Mouse (Mus musculus): ENCODE data around the gene Bcl2l13.

Bcl2l13 gene

DNA sequence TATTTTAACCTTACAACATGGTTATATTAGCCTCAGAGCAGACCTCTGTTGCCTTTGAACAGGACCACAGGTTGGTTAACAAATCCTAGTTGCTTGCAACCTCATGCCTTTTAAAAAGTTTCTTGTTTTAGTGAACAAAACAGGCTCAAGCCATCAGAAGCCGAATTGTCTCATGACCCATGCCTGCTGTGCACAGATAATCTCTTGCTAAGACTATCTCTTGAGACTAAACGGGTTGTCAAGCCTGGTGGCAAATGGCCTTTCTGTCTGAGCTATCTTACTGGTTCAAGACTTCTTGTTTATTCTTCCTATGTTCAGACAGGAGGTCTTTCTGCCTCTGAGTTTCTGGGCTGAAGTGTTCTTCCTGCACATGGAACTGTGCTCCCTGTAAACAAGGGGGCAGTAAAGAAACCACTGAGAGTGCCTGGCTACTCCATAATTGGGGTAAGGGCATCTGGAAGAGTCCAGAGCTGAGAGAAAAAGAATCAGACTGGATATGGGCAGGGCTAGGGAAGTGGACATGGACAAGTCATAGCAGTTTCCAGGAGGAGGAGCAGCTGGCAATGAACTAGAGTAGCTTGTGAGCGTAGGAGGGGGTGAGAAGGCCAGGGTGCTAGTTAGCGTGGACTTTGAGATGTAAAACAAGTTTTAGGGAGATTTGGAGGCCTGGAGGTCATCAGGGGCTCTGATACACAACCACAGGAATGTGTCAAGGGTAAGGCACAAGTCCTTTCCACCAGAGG, 5.0 kb upstream of the Bcl2l13 start:
- WGBS, result 72% methylated on average over 4 of the region's 4 CpGs

DNA sequence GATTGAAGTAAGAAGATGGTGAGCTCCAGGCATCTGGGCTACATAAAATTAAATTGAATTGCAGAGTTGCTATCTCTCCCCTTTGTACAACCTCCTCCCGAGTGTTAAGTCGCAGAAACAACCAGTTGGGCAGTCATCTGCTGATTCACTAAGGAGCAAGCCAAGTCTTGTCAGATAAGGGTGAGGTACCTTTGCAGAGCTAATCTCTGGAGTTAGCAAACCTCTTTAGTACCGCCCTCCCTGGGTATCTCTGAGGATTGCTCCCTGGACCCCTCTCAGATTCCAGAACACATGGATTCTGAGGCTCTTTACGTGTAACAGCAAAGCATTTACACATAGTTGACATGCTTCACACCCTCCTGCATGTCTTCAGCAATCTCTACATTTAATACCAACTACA, 3.9 kb upstream of the Bcl2l13 start:
- WGBS, result 78% methylated on average over 4 of the region's 4 CpGs

DNA sequence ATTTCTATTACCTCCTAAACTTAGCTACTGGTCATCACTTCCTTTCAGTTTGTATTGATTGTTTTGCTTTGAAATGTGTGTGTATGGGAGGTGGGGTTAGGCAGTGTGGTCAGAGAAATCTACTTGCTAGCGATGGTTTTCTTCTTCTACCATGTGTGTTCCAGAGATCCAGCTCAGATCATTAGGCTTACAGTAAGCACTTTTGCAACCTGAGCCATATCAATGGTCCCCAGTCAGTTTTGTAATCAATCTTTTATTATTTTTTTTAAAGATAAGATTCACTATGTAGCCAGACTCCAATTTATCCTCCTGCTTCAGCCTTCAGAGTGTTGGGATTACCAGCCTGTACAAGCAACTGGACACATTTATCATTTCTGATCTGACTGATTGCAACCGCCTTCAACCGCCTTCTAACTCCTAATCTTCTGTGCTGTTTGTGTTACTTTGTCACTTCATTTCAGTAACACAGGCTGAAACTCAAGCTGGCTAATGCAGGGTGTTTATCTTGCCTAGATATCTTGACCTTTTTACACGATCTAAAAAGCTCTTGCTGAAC, 1.2 kb upstream of the Bcl2l13 start:
- 94% methylated on average over 4 of the region's 4 CpGs for WGBS

DNA sequence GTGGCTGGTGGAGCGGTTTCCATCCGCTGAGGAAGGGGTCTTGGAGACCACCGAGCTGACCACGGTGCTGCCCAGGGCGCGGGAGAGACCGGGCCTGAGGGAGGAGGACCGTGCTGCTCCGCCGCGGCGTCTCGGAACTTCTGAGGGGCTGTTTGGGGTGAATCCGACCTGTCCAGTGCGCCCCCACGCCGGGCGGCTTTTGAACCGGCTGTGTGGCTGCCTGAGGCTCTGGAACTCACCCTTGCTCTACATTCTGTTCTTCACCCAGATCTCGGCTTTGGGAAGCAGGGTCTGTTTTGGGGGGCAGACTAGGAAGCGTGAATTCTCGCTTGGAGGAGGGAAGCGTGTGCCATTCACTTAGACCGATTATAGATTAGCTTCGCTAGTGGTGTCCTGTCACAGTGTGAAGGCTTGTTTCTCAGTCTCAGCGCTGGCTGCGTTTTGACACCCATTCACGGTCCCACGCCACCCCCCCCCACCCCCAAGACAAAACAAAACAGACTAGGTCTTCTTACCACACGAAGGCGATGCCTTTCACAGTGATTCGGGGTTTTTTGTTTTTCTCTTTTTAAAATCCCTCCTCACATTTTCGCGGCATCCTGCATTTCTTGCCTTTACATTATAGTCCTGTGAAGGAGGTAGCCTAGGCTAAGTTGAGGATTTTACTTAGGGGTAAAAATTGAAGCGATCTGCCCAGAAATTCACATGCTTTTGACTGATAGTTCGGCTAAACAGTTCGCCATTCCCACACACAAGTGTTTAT, 558 bp downstream of the Bcl2l13 start:
- 2% methylated on average over 37 of the region's 37 CpGs for whole genome bisulfite sequencing

DNA sequence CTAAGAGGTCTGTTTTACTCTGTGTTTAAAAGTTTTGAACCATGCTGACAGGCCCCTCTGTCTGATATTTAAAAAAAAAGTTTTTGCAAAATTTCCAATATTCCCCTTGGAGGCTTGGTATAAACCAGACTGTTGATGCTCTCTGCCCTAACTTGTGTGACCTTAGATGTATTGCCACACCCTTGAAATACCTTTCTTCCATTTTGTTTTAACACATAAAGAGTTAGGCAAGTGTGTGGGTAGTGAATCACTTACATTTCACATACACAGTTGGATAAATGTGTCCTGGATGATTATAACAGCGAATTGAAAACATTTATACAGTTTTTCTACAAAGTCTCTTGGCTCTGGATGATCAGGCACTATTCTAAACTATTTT, 1.1 kb downstream of the Bcl2l13 start:
- 51% methylated on average over 1 of the region's 1 CpGs for WGBS

DNA sequence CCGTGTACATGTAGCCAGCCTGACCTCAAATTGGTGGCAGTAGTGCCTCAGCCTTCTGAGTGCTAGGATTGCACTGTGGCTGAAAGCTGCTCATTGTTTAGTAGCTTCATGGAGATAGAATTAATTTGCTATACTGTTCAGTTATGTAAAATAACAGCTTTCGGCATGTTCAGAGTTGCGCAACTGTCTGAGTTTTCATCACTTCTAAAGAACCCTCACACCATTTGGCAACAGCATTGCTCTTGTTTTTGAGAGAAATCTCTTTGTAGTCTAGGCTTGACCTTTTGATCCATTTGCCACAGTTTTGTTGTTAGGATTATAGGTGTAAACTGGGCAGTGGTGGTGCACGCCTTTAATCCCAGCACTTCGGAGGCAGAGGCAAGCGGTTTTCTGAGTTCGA, 4.2 kb downstream of the Bcl2l13 start:
- WGBS, result 96% methylated on average over 7 of the region's 7 CpGs

DNA sequence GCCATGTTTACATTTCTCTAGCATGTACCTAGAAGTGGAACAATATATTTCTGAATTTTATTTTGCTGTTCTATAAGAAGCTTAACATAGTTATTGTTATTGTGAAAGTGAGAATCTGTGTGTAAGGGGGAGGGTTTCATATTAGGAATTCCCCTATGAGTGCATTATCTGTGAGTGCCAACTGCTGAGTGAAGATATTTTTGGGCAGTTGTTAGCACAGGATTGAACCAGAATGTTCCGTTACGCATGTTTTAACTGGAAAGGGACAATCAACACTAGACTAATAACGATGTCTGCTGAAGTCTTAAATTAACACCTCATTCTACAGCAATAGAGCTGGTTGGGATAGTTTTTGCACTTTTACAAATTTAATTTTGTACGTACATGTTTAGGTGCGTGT, 5.7 kb downstream of the Bcl2l13 start:
- WGBS, result 71% methylated on average over 5 of the region's 5 CpGs

DNA sequence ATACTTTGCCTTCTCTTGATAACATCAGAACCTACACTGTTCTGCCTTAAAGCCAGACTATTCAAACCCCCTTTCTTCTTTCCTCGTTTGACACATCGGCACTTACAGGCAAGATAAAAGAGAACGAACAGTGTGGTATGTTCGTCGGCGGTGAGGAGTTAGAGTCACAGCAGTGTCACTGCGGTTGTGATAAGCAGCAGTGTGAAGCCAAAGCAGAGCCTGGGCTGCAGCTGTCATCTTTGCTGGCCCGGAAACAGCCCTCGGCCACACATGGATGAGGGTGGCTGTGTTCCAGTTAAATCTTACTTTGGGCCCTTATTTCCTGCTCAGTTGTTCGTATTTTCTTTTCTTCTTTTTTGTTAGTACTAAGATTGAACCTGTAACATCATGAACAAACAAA, 18.4 kb downstream of the Bcl2l13 start:
- WGBS, result 66% methylated on average over 10 of the region's 10 CpGs

DNA sequence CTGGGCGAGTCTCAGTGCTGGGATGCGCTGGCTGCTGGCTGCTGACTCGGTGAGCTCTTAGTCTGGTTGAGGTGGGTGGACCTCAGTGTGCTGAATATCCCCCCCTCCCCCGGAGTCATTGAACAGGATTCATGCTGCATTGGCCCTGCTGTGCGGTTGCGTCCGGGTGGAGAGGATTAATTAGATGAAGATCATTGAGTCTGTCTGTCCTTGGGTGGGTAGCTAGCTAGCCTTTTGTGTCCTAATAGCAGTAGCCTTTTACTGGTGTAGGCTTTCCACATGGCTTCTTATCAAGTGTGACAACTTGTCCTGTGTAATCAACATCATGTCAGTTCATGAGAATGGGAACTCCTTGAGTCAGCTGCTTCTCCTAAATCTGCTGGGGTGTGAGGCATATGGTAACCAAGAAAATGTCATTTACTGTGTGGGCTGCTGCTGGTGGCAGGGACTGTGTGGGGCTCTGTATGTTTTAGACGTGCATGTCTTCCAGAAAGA, 22.3 kb downstream of the Bcl2l13 start:
- 41% methylated on average over 8 of the region's 8 CpGs for WGBS

DNA sequence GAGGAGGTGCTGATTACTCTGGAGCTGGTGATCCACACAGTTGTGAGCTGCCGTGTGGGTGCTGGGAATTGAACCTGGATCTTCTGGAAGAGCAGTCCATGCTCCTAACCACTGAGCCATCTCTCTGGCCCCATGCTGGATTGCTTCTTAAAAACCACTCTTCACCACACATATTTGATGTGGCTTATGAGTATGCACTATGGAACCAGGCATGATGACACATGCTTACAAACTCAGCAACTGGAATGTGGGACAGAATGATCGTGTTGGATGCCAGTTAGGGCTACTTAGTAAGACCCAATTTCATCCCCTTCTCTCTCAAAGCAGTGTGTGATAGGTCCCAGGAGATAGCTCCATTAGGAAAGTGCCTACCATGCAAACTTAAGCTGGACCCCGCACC, 24.1 kb downstream of the Bcl2l13 start:
- 93% methylated on average over 3 of the region's 3 CpGs for WGBS

DNA sequence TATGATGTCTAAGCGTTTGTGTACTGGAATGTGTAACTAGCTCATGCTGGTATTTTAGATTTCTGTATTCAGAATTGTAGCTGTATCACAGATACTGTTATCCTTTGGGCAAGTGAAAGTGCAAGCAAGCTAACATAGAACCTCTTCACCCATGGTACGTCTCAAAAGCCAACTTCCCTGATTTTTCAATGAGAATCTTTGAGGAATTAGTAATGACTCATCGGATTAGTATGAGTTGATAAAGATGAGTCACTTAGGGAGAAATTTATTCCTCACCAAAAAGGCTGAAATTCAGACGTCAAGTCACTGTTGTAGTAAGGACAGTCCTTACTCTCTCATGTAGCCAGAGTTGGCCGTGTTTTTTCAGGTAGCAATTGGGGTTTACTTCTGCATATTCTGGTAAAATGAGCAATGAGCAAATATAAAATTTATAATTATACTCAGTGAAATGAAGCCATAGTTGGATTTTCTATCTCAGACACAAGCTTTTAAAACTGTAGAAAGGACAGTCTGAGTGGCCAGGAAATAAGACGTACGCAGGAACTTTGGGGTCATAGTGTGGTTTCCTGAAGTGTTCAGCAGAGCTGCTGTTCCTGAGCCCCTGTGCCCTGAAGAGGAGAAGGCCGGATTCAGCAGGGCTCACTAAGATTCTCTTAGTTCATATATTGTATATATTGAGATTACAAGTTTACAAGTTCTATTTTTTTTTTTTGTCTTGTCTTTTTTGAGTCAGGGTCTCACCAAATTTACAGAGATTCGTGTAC, 30.2 kb downstream of the Bcl2l13 start:
- 65% methylated on average over 9 of the region's 9 CpGs for WGBS

DNA sequence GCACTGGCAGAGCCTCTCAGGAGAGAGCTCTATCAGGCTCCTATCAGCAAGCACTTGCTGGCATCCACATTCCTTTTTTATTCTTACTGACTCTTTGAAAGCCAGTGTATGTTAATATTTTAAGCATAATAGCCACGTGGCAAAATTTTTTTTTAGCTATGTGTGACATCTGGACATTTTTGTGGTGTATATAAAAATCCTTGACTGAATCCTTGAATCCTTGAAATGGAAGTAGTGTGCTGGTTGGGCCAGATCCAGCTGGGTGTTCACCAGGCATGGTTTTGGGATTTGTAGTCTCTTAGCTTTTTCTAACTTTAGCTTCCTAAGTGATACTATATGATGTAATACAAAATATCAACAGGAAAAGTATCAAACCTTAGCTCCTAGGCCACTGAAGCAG, 32.8 kb downstream of the Bcl2l13 start:
- 34% methylated on average over 1 of the region's 1 CpGs for WGBS

DNA sequence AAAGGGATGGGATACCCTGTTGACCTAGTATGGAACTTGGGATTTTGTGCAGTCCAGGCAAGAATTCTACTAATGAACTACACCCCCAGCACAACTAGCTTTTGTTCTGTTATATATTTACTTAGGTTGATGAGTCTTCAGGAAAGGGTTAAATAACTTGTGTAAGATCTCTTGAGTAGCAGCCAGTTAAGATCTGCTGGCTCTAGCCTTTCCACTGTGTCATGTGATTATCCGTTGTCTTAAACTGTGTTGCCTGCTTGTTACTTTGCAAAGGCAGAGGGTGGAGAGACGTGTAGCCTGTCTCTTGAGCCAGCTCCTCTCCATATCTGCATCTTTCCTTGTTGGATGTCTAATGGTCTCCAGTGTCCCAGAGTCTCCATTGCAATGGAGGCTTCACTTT, 35.3 kb downstream of the Bcl2l13 start:
- 64% methylated on average over 2 of the region's 2 CpGs for WGBS

DNA sequence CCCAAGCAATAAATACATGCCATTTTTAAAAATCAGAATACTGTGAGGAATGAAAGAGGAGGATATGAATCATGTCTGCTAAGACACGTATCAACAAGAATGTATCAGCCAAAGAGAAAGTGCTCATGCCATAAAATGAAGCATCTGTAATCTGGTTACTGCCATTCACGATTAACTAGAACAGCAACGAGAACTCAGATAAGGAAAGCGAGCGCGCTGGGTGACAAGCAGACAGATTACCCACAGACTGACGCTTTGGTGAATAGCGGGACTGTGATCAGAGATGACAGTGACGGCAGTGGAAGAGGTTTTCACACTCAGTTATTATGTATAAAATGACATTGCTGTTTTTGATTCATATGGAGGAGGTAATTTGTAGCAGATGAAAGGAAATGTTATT, 37.9 kb downstream of the Bcl2l13 start:
- 60% methylated on average over 9 of the region's 9 CpGs for WGBS

DNA sequence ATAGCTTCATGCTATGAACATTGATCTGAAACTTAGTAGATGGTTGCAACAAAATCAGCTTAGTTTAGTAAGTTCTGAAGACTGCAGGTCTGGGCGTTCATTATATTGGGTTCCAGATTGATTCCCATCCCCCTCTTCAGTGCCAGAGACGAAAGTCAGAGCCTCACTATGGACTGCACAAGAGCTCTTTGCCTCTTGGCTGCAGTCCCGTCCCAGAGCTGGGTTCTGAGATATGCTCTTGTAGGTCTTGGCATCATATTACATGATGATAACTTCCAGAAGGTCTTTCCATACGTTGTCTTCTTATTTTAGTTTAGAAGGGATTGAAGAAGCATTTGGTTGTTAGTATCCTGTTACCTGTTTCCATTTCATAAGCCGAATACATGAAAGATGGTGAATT, 43.0 kb downstream of the Bcl2l13 start:
- 77% methylated on average over 5 of the region's 5 CpGs for WGBS

DNA sequence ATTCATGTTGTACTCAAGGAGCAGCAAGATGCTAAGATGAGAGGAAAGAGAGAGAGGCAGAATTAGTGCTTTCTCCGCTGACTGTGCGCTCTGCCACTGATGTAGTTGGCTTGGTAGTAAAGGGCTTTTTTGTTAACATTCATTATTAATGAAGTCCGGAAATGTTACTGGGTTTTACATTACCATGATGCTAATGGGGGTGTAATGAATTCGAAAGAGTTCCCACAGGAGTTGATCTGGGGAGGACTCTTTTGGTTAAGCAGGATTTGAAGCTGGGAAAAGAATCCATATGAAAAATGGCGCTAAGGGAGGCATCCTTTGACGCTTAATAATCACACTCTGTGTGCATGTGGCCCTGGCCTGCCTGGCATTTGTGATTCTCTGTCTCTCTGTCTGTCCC, 48.4 kb downstream of the Bcl2l13 start:
- 82% methylated on average over 6 of the region's 6 CpGs for WGBS

DNA sequence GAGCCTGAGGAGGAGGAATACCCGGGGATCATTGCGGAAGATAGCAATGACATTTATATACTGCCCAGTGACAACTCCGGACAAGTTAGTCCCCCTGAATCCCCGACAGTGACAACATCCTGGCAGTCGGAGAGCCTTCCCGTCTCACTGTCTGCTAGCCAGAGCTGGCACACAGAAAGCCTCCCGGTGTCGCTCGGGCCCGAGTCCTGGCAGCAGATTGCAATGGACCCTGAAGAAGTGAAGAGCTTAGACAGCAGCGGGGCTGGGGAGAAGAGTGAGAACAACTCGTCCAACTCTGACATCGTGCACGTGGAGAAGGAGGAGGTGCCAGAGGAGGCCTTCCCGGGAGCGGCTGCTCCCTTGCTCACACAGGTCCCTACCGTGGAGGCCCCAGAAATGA, 50.7 kb downstream of the Bcl2l13 start:
- WGBS, result 72% methylated on average over 17 of the region's 17 CpGs

DNA sequence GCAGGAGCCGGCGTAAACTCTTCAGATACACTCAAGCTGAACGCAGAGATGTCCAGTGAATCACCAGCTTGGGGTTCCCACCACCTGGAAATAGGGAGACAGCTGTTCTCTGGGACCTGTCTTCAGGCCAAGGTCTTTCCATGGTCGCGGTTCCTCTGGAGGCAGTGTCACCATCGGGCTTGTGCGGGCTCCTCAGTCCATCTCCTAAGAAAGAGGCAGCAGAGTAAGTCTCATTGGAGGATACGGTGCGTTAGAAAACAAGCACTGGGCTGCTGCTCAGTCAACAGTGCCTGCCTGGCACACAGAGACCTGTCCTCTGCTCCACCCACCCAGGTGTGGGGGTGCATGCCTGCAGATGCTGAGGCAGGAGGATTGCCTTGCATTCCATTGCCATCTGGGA, 58.1 kb downstream of the Bcl2l13 start:
- WGBS, result 92% methylated on average over 9 of the region's 9 CpGs

DNA sequence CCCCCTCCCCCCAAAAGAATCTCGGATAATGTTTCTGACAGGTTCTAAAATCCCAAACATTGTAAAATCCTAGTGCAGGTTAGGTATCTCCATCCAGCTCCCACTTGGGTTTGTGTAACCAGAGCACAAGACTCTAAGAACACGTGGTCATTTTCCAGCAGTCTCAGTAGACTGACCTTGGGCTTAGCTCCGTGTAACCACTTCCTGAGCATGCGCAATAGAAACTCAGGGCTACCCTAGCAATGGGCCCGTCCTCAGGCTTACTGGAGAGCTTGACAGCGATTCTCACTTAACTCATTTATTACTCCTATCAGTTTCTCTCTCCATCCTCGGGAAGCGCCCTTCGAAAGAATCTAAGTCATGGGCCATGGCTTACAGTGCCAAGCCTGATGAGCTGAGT, 58.5 kb downstream of the Bcl2l13 start:
- WGBS, result 93% methylated on average over 9 of the region's 9 CpGs

DNA sequence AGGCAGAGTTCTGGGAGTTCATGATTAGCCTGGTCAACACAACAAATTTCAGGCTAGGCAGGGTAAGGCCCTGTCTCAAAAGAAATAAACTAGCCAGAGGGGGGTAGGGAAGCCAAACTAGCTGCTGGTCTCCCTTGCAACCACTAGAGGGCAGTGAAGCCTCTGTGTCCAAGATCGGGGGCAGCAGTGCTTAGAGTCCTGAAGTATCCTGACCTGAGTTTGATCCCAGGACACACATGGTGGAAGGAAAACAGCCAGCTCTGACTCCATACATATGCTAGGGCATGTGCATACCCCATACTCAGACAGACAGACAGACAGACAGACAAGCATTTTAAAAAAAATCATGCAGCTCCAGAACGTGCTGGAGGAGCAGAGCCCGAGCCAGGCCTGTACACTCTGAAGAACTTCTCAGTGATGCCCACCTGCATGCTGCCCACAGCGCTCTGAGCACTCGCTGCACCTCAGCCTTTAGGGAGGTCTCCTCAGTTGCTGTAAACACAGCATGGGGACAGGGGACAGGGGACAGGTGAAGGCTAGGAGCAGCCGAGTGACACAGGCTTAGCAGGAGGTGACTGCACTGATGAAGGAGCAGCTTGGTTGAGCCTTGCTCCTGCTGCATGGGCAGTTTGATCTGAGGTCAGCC, 62.3 kb downstream of the Bcl2l13 start:
- WGBS, result 64% methylated on average over 6 of the region's 6 CpGs

DNA sequence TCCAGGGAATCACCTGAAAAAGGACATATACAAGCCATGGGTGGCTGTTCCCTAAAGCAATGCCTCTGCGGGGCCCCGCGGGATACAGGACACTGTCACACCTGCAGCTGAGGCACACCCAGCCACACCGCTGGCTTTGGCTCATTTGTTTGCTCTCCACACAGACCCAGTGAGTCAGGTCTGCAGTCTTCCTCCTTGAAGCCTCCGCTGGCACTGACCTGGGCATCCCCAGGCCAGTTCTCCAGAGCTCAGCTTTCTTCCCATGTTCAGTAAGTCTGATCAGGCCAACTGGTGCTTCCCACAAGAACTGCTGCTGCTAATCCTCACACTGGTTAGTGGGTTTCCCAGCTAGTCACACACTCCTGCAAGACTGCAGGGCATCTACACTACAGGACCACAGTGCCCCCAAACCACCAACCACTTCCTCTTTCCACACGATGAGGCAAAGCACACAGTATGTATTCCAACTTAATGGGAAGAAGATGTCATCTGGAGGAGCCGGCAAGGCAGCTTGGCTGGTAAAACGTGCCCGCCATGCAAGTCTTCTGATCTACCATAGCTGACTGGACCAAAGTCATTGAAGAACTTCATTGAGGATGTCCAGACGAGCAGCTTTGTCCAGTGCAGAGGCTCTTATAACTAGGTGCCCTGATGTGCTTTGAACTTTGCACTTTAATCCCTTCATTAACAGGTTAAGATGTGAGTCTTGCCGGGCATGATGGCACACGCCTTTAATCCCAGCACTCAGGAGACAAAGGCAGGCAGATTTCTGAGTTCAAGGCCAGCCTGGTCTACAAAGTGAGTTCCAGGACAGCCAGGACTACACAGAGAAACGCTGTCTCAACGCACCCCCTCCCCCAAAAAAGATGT, 66.0 kb downstream of the Bcl2l13 start:
- 93% methylated on average over 14 of the region's 14 CpGs for WGBS

Data from cerebral cortex, adult 2 months (tissue).